Mouse (Mus musculus) CH12.LX (cell line): ENCODE data around the gene Cryab.
A peak's percentile ranks its signal among the peaks of the same experiment; 100 is the strongest.

ENCODE experiments used
- CTCF ChIP-seq, 2 experiments: IDR thresholded peaks in 1 of 2; conservative IDR thresholded peaks in 1 of 2; 2 replicates each; pipeline ENCODE4 v1.5.1; 2011 to 2012; ENCODE audit warnings: low read depth in 2 of 2, low read length in 2 of 2, improper control_type of control experiment in 1 of 2, inconsistent platforms in 1 of 2, mild to moderate bottlenecking in 1 of 2, moderate library complexity in 1 of 2
- IRF4 ChIP-seq: IDR thresholded peaks from 2 replicates; pipeline ENCODE4 v1.6.1; 2014; ENCODE audit warnings: low read depth, mild to moderate bottlenecking, inconsistent platforms, low read length, improper control_type of control experiment

DNA sequence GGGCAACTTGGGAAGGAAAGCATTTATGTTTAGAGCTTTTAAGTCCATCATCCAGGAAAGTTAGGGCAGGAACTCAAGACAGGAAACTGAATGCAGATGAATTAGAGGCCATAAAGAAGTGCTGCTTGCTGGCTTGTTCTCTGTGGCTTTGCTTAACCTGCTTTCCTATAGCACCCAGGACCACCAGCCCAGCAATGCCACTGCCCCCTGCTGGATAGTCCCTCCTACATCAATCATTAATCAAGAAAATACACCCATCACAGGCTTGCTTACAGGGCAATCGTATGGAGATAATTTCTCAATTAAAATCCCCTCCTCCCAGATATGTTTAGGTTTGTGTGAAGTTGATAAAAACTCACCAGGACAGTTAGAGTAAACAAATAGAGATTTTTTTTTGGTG, 12.2 kb downstream of the Cryab start:
- no peak for TF ChIP-seq IRF4
- TF ChIP-seq CTCF (conservative IDR thresholded peaks at IDR 0.05 in 1 of 2, IDR thresholded peaks at IDR 0.05 in 1 of 2; ENCODE audit: low read depth in 2 of 2, low read length in 2 of 2), result peak; percentile 27 to 54; a peak in 3 of 4 replicates
